Mouse (Mus musculus) left cerebral cortex, adult 9 months (tissue): Measurements from ENCODE around the gene Ggta1.
A peak's percentile ranks its signal among the peaks of the same experiment; 100 is the strongest.

Experiments used
- DNase-seq, 2 experiments: peaks; one replicate each; pipeline ENCODE4 v3.0.0; 2022; ENCODE audit warnings: low spot score in 2 of 2

Gene Ggta1

GRCm38 (mm10) chr2:35462791-35463281, at the start of gene Ggta1:
Gene Ggta1 (minus strand): TSS chr2:35463231.
- DNase-seq = no peak

DNA sequence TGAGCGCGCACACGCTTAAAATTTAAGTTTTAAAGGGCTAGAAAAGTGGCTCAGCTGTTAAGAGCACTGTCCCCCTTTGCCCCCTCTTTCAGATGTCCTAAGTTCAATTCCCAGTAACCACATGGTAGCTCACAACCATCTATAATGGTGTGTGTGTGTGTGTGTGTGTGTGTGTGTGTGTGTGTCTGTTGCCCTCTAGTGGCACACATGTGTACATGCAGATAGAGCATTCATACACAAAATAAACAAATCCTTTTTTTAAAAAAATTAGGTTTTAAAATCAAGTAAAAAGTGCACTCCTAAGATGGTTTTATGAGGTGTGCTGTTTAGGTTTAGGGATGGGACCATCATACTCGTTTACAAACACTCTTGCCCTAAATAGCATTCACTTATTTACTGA, 49.2 kb upstream of the Ggta1 start:
- DNase-seq = no peak

DNA sequence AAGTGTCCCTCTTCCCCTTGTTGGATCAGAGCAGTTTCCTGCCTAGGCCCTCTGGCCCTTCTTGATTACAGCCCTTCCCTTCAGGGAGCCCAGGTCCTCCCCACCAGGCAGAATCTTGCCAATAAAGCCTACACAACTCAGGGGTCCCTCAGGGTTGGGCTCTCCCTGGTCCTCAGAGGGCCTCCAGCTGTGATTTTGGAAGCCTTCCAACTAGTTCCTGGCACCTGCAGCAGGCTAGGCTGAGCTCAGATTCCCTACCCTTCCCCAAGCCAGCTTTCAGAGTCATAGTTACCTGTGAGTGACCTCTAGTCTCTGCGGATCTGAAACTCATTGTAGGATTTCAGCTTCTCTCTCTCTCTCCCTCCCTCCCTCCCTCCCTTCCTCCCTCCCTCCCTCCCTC, 47.9 kb upstream of the Ggta1 start:
- no peak for DNase-seq

- DNase-seq = no peak
Measured at GRCm38 (mm10) chr2:35509888-35510287, 46.9 kb upstream of the Ggta1 start.

- no peak for DNase-seq
Measured at GRCm38 (mm10) chr2:35509343-35509667, 46.3 kb upstream of the Ggta1 start.

- peak; percentile 56 to 79 for DNase-seq
Measured at GRCm38 (mm10) chr2:35508597-35509342, 45.7 kb upstream of the Ggta1 start.

GRCm38 (mm10) chr2:35507191-35507511, 44.1 kb upstream of the Ggta1 start:
- DNase-seq = peak in 1 of 2 experiments; percentile 46

GRCm38 (mm10) chr2:35506311-35507190, 43.5 kb upstream of the Ggta1 start:
- DNase-seq = peak in 1 of 2 experiments; percentile 63

DNA sequence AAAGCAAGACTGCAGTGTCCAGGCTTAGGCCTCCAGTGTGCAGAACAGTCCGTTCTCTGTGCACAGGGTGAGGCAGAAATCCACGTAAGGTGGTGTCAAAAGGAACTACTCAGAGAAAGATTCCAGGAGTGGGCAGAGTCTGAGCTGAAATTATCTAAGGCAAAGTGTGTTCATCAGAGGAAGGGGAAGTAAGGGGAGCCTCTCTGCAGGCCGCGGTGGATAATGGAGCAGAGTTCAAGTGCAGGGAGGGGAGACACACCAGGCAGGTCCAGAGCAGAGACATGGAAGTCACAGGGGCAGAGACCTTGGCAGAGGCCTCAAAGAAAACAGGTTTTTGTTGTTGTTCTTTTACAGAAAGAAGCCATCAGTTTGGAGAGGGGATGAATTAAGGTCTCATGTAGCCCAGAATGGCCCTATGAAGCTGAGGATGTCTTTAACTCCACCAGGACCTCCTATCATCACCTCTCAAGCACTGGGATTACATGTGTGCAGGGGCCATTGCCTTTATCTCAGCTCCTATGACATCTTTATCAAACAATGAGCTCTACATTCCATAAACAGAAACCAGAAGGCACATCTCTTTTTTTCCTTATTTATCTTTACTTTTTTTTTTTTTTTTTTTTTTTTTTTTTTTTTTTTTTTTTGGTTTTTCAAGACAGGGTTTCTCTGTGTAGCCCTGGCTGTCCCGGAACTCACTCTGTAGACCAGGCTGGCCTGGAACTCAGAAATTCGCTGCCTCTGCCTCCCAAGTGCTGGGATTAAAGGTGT, 42.7 kb upstream of the Ggta1 start:
- no peak for DNase-seq

DNA sequence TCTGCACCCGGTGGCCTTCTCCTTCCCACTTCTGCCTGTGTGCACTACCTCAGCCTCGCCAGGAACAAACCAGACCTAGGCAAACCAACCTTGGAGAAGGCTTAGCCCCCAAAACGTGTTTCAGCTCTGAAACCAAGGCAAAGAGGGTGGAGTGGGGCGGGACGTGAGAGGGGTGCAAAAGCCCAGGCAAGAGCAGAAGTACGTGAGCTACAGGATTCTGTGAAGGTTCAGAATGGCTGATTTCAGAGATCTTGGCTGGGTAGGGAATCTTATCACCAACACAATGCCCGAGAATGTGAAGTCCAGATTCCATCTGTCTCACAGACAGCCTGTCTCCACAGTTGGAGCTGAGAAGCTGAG, 41.4 kb upstream of the Ggta1 start:
- no peak for DNase-seq

DNA sequence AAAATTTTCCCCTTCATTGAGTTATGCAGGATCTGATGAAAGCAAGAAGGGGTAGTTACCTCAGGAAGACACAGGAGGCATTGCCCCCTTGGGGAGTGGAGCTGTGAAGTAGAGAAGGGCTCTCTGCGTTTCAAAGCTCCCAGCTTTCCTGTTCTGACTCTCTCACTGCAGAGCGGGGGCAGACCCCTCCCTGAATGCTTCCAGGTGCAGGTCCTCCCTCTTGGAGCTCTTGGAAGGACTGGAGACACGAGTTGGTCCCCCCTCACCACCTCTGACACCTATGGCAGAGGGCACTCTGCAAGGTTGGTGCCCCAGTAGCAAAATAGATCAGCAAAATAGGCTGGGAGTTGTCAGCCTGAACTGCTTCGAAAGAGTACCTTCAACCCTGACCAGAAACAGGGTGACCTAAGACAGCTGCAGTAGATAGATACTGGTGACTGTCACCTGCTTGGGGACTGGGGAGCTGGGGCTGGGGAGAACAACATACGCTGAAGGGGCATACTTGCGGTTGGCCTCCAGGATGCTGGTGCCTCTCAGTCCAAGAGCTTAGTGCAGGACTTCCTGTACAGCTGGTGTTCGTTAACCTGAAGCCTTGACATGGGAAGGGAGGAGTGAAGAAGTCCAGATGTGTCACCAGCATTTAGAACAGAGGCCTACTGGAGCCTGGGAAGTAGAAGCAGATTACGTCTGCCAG, 40.8 kb upstream of the Ggta1 start:
- DNase-seq = no peak

- no peak for DNase-seq
Measured at GRCm38 (mm10) chr2:35503021-35503722, 40.1 kb upstream of the Ggta1 start.

DNA sequence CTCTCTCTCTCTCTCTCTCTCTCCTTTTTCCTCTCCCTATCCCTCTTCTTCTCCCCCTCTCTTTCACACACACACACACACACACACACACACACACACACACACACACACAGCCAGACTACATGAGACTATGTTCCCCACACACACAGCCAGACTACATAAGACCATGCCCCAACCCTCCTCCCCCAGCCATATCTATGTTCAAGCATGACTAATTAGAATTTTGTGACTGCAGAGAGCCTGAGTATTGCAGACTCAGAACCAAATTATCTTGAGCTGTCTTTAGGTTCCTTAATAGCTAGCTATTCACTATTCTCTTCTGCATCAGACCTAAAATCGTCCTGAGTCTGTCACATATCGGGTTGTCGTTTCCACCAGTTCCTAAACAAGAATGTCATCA, 39.5 kb upstream of the Ggta1 start:
- no peak for DNase-seq

- no peak for DNase-seq
Measured at GRCm38 (mm10) chr2:35499474-35499873, 36.4 kb upstream of the Ggta1 start.

DNA sequence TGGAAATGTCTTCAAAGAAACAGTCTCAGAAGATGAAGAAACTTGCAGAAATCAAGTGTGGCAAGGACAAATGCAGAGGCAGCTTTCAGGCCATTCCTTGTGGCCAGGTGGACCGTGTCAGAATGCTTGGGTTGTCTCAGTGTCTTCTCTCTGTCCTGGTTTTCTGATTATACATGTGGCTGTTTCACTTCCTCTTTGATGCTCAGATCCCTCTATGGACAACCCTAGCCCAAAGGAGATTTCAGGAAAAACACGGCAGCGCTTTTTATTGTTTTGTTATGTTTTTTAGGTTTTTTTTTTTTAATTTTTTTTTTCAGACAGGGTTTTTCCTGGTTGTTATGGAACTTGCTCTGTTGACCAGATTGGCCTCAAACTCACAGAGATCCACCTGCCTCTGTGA, 35.9 kb upstream of the Ggta1 start:
- DNase-seq = no peak

GRCm38 (mm10) chr2:35497662-35498196, 34.7 kb upstream of the Ggta1 start:
- DNase-seq = no peak

DNA sequence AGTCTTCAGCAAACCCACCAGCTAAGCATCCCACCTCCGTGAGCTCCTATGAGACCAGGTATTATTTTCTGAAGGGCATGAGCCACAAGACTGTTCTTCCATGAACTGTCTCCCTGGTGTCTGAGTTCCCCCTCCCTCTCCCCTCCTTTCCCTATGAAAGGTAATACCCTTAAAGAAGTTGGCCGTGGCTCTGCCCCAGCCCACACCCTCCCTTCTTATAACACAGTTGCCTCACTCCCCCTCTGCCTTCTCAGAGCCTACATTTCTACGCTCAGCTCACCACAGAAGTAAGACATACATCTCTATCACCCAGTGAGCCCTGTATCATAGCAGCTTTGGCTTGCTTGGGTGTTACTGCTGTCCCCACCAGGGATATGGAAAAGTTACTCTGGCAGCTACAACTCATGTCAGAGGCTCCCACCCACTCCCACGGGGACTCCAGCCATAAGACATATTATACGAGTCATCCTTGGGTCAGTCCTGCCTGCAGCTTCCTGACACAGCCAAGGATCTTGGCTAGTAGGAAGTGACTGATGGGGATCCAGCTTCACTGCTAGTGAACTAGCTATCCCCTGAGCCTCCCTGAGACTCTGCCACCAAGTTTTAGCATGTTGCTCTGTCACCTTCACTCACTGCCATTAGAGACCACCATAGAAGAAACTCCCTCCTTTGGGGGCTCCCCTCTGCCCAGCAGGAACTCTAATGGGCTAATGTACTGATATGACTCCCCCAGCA, 33.4 kb upstream of the Ggta1 start:
- DNase-seq = no peak

DNA sequence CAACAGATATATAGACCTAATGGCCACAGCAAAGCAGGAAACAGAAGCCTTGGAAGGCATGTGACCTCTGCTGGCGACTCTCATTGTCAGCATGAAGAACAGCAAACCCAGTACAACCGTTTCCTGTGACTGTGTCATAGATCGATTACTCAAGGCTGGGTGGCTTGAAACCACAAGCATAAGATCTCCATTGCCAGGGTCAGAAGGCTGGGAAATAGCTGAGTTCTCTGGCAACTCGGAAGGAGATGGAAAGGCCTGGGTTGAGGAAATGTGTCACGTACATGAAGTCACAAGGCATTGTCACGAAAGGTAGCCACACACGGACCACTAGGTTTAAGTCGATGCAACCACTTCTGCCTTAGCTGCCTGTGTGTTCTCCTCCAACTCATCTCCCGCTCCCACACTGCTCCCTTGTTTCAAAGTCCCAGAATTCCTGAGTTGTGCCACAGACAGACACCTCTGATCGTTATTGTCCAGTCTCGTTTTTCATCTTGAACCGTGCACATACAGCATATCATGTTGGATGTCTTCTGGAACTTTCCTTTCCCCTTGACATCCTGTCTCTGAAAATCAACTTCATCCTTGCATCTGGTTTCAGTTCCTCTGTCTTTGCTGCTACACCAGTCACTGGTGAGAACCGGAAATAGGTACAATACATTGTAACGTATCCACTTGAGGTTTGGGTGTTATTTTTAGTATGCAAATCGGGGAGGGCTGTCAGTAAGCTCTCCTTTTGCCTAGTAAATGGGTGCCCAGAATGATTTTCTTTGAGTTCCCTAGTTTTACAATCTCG, 32.7 kb upstream of the Ggta1 start:
- DNase-seq = no peak

- DNase-seq = no peak
Measured at GRCm38 (mm10) chr2:35493566-35493965, 30.5 kb upstream of the Ggta1 start.
